Mouse (Mus musculus): ENCODE results near the gene Zfp606.

Gene Zfp606

DNA sequence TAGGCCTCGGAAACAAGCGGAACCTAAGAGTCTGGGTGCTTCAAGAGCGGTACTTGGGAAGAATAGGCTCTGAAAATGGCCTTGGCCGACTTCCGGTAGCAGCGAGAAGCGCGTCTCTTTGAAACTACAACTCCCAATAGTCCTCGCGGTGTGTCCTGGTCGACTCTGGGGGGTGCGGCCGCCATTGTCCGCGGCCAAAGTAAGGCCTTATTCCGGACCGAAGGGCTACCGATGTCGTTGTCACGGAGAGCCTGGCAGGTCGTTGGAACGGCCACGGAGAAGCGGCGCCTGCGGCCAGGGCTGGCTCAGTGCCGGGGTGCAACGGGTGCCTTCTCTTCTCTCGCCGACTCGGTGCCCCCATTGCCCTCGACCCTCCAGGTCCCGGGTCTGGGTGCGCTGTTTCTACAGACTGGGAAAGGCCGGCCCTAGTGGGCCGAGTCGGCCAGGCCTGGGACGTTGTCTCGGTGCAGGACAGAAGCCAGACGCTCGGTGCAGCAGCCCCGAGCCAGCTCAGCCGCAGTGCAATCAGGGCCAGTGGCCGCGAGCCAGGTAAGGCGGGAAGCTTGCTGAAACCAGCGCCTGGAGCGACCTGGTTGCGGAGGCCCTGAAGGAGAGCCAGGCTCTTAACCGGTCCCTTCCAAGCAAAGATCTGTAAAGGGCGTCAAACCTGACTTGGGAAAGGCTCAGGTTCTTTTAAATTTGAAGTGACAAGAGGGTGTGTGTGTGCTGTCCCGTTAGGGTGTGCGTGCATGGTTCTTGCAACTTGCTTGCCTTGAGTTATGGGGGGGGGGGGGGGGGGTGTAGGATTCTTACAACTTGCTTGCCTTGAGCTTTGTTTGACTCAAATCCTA lies at the start of gene Zfp606:
Zfp606 (plus strand) TSS at position 136 of the 851 bp plus-strand sequence.
- TF ChIP-seq GATA4 (IDR thresholded peaks at IDR 0.05; ENCODE audit: insufficient replicate concordance, low read length): no peak; the same call in 1 of the 2 replicates

DNA sequence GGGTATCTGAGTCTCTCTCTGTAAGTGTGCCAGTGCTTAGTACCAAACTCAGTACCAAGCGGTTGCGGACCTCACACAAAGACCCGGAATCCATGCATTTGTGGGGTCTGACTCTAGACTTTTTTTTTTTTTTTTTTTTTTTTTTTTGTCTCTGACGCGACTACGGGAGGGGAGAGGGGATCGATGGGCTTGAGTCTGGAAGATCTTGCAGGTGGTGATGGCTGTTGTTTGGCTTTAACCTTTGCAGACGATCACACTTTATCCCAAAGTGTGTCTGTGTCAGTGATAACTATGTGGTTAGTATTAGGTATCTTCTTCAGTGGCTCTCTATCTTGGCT lies 885 bp downstream of the Zfp606 start:
- no peak for TF ChIP-seq GATA4 (IDR thresholded peaks at IDR 0.05; ENCODE audit: insufficient replicate concordance, low read length)

DNA sequence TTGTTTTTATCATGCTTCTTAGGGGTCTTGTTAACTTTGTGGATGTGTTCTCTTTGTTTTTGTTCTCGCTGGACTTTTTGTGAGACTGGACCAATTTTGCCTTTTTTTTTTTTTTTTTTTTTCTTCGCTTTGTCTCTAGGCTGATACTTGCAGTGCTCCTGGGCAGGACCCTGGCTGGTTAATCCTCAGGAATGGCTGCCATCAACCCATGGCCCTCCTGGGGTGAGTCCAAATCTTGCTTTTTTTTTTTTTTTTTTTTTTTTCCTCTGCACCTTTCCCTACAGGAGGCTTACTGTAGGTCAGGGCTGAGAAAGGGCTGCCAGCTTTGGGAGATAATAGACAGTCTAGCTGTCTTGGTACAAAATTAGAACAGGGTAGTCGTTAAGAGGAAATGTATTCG lies 1.4 kb downstream of the Zfp606 start:
- TF ChIP-seq GATA4 (IDR thresholded peaks at IDR 0.05; ENCODE audit: insufficient replicate concordance, low read length): no peak

DNA sequence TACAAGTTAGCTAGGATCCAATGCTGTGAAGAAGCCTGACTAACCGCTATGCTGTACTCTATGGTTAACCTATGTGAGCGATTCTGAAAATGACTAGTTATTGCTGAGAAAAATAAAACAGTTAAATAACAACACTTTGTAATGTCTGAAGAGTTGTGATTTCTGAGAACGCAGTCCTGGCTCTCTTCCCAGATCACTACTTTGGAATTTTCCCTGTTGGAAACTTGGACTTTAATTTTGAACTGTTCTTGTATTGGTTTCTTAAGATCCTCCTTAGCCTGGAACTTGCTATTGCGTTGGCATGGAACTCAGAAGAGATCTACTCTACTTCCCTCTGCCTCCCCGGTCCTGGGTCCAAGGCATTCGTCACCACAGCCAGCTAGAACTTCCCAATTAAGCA lies 5.7 kb downstream of the Zfp606 start:
- TF ChIP-seq GATA4 (IDR thresholded peaks at IDR 0.05; ENCODE audit: insufficient replicate concordance, low read length): no peak

DNA sequence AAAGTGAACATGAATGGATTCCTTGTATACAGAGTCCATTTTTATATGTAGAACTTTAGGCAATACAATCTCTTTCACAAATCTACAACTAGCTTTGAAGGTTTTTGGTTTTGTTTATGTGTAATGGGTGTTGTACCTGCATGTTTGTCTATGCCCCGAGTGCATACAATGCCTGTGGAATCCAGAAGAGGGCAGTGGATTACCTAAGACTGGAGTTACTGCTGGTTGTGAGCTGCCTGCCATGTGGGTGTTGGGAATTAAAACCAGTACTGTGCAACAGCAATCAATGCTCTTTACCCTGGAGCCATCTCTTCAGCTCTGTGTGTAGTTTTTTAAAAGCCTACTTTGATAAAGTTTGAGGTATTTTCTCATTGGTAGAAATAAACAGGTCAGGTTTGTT lies 7.9 kb downstream of the Zfp606 start:
- TF ChIP-seq GATA4 (IDR thresholded peaks at IDR 0.05; ENCODE audit: insufficient replicate concordance, low read length): no peak

DNA sequence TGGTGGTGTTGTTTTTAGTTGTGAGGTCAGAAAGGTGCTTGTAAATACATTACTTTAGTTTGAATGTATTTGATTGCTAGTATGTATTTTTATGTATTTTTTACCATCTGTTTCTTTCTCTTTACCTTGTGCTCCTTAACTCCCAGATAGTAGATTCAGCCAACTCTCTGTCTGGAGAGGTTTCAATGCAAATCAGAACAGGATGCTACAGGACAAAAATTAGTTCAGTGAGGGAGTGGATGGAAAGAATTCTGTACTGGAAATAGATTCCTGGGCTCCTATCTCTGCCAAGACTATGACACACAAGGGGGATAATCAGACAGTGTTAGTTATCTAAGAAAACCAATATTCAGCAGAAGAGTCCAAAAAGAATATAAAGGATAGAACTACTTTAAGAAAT lies 8.6 kb downstream of the Zfp606 start:
- no peak for TF ChIP-seq GATA4 (IDR thresholded peaks at IDR 0.05; ENCODE audit: insufficient replicate concordance, low read length)

DNA sequence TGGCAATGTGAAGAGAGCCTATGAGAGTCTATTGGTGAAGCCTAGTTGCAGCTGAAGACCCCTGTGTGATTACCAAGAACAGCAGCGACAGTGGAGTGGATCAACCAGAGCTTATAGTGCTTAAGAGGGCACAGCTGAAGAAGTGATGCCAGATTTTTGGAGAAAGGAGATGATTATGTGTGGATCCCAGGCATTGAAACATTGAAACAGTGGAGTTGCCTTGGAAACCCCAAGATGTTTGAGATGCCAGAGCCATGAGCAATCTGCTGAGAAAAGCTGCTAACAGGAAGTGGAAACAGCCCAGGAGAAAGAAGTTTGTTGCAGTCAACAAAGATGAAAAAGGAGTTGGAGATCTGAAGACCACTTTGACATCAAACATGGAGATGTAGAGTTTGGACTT lies 32.8 kb downstream of the Zfp606 start:
- TF ChIP-seq GATA4 (IDR thresholded peaks at IDR 0.05; ENCODE audit: insufficient replicate concordance, low read length): no peak

DNA sequence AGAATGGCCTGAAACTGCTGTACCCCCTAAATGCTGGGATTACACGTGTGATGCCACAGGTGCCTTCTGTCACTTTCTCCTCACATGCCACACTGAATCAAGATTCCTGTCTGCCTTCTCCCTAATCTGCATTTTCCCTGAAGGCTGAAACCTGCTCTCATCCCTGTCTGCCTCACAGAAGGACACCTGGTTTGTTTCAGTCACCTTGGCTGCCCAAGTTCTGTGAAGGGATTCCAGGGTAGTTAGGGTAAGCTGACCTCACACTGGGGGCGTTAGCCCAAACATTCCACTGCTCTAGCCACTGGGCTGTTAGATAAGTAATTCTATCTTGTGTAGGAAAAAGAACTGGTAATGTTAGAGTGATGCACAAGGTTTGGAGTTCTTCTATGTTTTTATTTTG lies 34.1 kb downstream of the Zfp606 start, which contains the start of gene 2900092C05Rik:
2900092C05Rik (plus strand) TSS at position 301 of the 400 bp plus-strand sequence.
- TF ChIP-seq GATA4 (IDR thresholded peaks at IDR 0.05; ENCODE audit: insufficient replicate concordance, low read length): no peak

Measured in liver, adult (tissue).